Mouse (Mus musculus): ENCODE measurements around the gene Cc2d1a.

GRCm38 (mm10) chr8:84126742-84127141, 21.0 kb downstream of the Cc2d1a start:
- TF ChIP-seq ZNF384 (IDR thresholded peaks at IDR 0.05; ENCODE audit: low read depth, low read length) (no peak), HCFC1 (IDR thresholded peaks at IDR 0.05; ENCODE audit: borderline replicate concordance, insufficient read depth, low read length) (no peak), MAFK (IDR thresholded peaks at IDR 0.05; ENCODE audit: insufficient read depth, low read depth, low read length) (no peak)

All from ES-E14 (cell line).